Mouse (Mus musculus) E14TG2a.4 (cell line): ENCODE results near the gene Akr1a1.

Source experiments
- CTCF ChIP-seq: conservative IDR thresholded peaks from 2 replicates; pipeline ENCODE4 v1.5.1; 2014; ENCODE audit warnings: low read length
- NANOG ChIP-seq: IDR thresholded peaks from 2 replicates; pipeline ENCODE4 v1.6.1; 2014; ENCODE audit warnings: borderline replicate concordance, low read length, mixed read lengths

- TF ChIP-seq CTCF (no peak), NANOG (no peak)
These were observed 26.6 kb downstream of the Akr1a1 start for GRCm38 (mm10) chr4:116624831-116625230.
